Comparison of ENCODE assay signal across 9 mouse cellular contexts in genomic region chr15:82814806-82815205, GRCm38 (mm10). TPM values are rescaled to one million over a fixed set of nuclear protein-coding genes. Genes with fewer than 3 reads are reported as not detected.
DNase-seq lines count a peak whose midpoint lies in the region; ATAC-seq and TF ChIP-seq lines count a peak whose summit lies in the region.
"Had no signal": no experiment of that assay in that cellular context is flagged by ENCODE, and none has a peak within 500 bp of the region (broad histone marks: within the 10 kb centered on the region; RNA-seq: fewer than 3 reads in every experiment).

No protein-coding gene starts in this region.

- peak; percentile 73 to 74 for DNase-seq in B cell, adult 2 months
- peak; percentile 9 for DNase-seq in MEL-GATA-1-ER (ENCODE audit: extremely low read depth, low read depth)
- DNase-seq in cerebellum, adult 2 months, result peak; percentile 35 to 66
- peak; percentile 63 for DNase-seq in gastrocnemius, adult 2 months
- peak; percentile 75 for DNase-seq in kidney, postnatal 14 days
- DNase-seq in lung, postnatal 0 days (ENCODE audit: low spot score), result peak; percentile 64
- peak; percentile 75 for DNase-seq in retina, postnatal 1 day
- peak; percentile 51 for DNase-seq in thymus, postnatal 36 days

- H3K27me3 ChIP-seq in cerebellum, adult 2 months (ENCODE audit: control insufficient read depth, insufficient read depth, low read length), result no peaks in the 10 kb centered on the region; the same call in 1 of the 2 replicates
- no peaks in the 10 kb centered on the region for H3K27me3 ChIP-seq in lung, postnatal 0 days (replicated peaks; ENCODE audit: insufficient read depth, low read length)

- no peak for TF ChIP-seq EP300 in lung, postnatal 0 days (IDR thresholded peaks at IDR 0.05)

- intact Hi-C loops in gastrocnemius, adult 2 months (cut with DNase I), result loop anchor here (1.0 to 10.0 kb wide), 4 partner anchors 222 to 700 kb away; partner anchors contain the start of gene Ttll1

- no peaks in the 10 kb centered on the region for H3K9me3 ChIP-seq in lung, postnatal 0 days (ENCODE audit: low read length)

- 64% methylated on average over 4 of the region's 4 CpGs for WGBS in cerebellum, adult 2 months
- 61% methylated on average over 4 of the region's 4 CpGs for WGBS in lung, postnatal 0 days

- no peak for TF ChIP-seq POLR2A in cerebellum, adult 2 months (IDR thresholded peaks at IDR 0.05; ENCODE audit: borderline replicate concordance, insufficient read depth, low read length)

- no peak overlapping the region for H3K4me3 ChIP-seq in cerebellum, adult 2 months (replicated peaks; ENCODE audit: insufficient read depth, low read depth, low read length)
- no peak overlapping the region for H3K4me3 ChIP-seq in gastrocnemius, adult 2 months
- no peak overlapping the region for H3K4me3 ChIP-seq in lung, postnatal 0 days (ENCODE audit: low read depth, low read length)

- H3K4me2 ChIP-seq in lung, postnatal 0 days (replicated peaks; ENCODE audit: low read depth, low read length), result no peak overlapping the region

- no peaks in the 10 kb centered on the region; the same call in 1 of the 2 replicates for H3K4me1 ChIP-seq in cerebellum, adult 2 months (ENCODE audit: control insufficient read depth, insufficient read depth, low read length)
- no peaks in the 10 kb centered on the region for H3K4me1 ChIP-seq in lung, postnatal 0 days (ENCODE audit: insufficient read depth, low read depth, low read length)

- ATAC-seq in lung, postnatal 0 days, result peak; percentile 53

- no peak overlapping the region for H3K9ac ChIP-seq in lung, postnatal 0 days (replicated peaks; ENCODE audit: low read depth)

- peak; percentile 96 for TF ChIP-seq CTCF in cerebellum, adult 2 months (IDR thresholded peaks at IDR 0.05; ENCODE audit: borderline replicate concordance, insufficient read depth, low read depth, low read length)
- TF ChIP-seq CTCF in gastrocnemius, adult 2 months (IDR thresholded peaks at IDR 0.05), result peak; percentile 93
- TF ChIP-seq CTCF in lung, postnatal 0 days (IDR thresholded peaks at IDR 0.05), result peak; percentile 92

- no peak overlapping the region for H3K27ac ChIP-seq in cerebellum, adult 2 months (ENCODE audit: insufficient read depth, low read length)
- no peak overlapping the region for H3K27ac ChIP-seq in gastrocnemius, adult 2 months
- H3K27ac ChIP-seq in lung, postnatal 0 days (ENCODE audit: low read length), result no peak overlapping the region

- peaks cover 6% of the 10 kb centered on the region; the same call in 1 of the 2 replicates for H3K36me3 ChIP-seq in lung, postnatal 0 days (ENCODE audit: insufficient read depth, low read length)

RNA-seq across cellular contexts. Expression of gene Cyp2d26, which starts 20.7 kb away (rescaled TPM):
- polyA plus RNA-seq in cerebellum, adult 2 months (2012; rRNA removed), result 0.10 and 0.16 TPM in 2 replicates
- not detected for total RNA-seq in gastrocnemius, adult 2 months (2021)
- not detected in 2 replicates for polyA plus RNA-seq in lung, postnatal 0 days (2015; fragmentation: Nextera tagmentation; extraction: Ambion mirVana)
- polyA plus RNA-seq: heart, embryonic 14.5 days had no signal

RNA-seq across cellular contexts. Expression of gene Cyp2d40, which starts 50.8 kb away (rescaled TPM):
- polyA plus RNA-seq in cerebellum, adult 2 months (2012; rRNA removed), result not detected in 2 replicates
- total RNA-seq in gastrocnemius, adult 2 months (2021), result not detected
- not detected in 2 replicates for polyA plus RNA-seq in lung, postnatal 0 days (2015; fragmentation: Nextera tagmentation; extraction: Ambion mirVana)
- polyA plus RNA-seq: heart, embryonic 14.5 days had no signal

Comparison
In these comparisons a context has a peak if more than half of its experiments do, and no peak if none do; other contexts are left out.
1. DNase-seq: peak in every context shown above with its lines; median percentile 75 in kidney, postnatal 14 days; 75 in retina, postnatal 1 day; 74 in B cell, adult 2 months; 64 in lung, postnatal 0 days; 63 in gastrocnemius, adult 2 months; 51 in thymus, postnatal 36 days; 50 in cerebellum, adult 2 months; 9 in MEL-GATA-1-ER.